Mouse (Mus musculus): ENCODE data around the gene Rpusd1.
"Not testable (repeated sequence)": the region's sequence is repeated elsewhere in the genome, so short reads cannot be mapped to it uniquely, and the experiment has no call there.

Rpusd1 gene

GRCm38 (mm10) chr17:25735745-25736144 is 8.3 kb downstream of the Rpusd1 start, which contains the start of gene Mslnl:
Gene Mslnl, plus strand, starts transcription at chr17:25736042.
- DNase-seq (ENCODE audit: low read depth, low spot score): no peak

DNA sequence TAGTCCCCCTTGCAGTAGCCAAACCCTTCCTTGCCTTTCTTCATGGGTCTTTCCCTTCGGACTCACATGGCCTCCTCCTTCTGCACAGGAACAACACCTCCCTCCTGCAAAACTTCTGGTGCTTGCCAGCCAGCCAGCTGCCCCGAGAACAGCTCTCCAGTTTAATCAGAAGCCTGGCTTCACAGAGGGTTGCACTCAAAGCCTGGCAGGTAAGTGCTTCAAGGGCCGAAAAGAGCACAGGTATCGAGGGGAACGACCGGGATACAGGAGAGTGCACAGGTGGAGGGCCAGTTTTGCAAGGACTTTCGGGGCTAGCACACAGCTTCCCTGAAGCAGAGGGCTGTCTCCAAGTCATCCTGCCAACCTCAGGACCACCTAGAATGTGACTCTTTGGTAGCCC is 11.4 kb downstream of the Rpusd1 start:
- no peak for DNase-seq (ENCODE audit: low read depth, low spot score)

DNA sequence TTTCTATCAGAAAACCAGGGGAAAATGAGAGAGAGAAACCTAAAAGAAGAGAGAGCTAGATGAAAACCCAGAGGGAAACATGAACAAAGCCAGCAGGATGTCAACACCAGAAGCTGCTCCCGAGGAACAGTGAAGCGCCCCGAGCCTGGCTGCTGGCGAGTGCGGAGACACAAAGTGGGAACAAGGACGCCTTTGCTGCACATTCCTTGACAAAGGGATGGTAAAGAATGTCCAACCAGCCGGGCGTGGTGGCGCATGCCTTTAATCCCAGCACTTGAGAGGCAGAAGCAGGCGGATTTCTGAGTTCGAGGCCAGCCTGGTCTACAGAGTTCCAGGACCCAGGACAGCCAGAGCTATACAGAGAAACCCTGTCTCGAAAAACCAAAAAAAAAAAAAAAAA is 14.0 kb downstream of the Rpusd1 start:
- not testable (repeated sequence) for DNase-seq (ENCODE audit: low read depth, low spot score)

DNA sequence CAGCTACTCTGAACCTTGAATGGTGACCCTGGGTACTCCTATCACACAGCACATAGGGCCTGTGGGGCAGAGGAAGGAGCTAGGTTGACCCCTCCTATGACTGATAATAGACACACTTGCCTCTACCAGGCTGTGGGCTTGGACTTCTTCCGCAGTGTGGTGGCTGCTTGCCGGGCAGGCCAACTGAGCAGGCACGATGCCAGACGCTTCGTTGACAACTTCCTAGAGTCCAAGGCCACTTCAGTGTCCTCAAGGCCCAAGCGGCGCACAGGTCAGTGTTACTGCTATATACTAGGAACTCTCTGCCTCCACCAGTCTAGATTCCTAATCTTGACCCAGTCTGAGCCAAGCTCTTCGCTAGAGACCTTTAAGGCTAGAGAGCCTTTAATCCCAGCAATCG is 16.4 kb downstream of the Rpusd1 start:
- no peak for DNase-seq (ENCODE audit: low read depth, low spot score)

DNA sequence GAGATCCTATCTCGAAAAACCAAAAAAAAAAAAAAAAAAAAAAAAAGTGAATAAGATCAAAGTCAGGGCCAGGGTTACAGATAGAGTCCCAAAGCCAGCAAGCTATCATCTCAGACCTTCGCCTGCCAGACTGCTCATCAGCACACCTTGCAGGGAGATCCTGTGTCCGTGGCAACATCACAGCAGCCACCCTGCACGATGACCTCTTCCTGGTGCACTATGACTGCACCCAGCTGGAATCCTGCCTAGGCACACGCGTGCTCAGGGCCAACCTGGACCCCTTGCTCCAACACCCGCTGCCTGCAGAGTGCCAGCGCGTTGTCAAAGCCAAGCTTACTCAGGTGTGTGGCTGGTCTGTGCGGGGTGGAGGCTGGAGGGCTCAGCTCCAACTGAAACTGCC is 16.8 kb downstream of the Rpusd1 start:
- no peak for DNase-seq (ENCODE audit: low read depth, low spot score)

GRCm38 (mm10) chr17:25748238-25748637 is 20.8 kb downstream of the Rpusd1 start:
- no peak for DNase-seq (ENCODE audit: low read depth, low spot score)

DNA sequence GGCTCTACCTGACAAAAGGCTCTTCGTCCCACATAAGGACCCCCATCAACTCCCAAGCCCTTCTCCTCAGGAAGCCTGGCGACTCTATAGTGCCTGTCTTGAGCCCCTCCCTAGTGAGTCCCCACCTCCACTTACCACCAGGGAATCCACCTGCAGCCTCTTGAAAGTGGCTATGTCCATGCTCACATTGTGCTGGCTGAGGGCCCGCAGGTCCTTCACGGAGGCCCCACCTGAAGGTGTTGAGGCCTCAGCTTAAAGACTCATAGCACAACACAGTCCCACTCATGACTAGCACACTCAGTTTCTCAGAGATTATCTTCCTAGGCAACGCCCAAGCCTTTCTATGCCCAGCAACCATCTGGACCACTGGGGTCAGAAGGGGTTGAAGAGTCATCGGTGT is 21.8 kb downstream of the Rpusd1 start:
- no peak for DNase-seq (ENCODE audit: low read depth, low spot score)

DNA sequence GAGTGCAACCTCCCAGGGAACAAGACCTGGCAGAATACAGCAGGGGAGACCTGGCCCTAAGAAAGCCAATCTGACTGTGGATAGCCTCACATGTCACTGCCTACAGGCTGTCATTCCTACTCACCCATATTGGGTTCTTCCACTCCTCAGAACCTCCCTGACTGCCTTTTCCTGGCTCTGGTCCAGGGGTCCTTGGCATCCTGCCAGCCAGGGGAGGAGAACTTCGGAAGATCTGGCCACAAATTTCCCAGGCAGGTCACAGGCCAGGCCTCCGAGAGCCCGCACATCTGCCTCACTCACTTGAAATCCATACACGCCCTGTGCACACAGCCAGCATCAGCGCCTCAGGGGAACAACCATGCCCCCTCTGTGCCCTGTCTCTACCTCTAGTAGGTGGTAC is 24.0 kb downstream of the Rpusd1 start:
- DNase-seq (ENCODE audit: low read depth, low spot score): no peak

DNA sequence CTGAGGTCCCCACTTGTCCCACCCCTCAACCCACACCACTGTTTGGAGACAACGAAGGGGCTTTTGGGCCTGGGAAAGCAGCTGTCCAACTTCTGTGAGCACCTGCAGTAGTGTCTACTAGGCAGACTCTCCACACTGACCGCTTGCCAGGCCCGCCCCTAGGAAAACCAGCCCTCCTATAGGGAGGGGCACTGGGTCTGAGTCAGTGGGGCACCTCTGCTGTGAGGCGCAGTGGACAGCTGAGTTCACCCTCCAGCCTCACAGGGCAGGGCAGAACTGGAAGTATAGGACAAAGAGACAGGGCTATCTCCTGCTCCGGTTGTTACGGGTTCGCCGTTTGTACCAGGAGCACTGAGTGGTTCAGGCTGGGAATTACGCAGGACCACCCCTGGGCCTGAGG is 26.8 kb downstream of the Rpusd1 start, which contains the start of gene Msln:
Gene Msln, minus strand, starts transcription at position 138 of the 400 bp plus-strand sequence.
- no peak for DNase-seq (ENCODE audit: low read depth, low spot score)

GRCm38 (mm10) chr17:25755086-25755485 is 27.6 kb downstream of the Rpusd1 start:
- DNase-seq (ENCODE audit: low read depth, low spot score): no peak

DNA sequence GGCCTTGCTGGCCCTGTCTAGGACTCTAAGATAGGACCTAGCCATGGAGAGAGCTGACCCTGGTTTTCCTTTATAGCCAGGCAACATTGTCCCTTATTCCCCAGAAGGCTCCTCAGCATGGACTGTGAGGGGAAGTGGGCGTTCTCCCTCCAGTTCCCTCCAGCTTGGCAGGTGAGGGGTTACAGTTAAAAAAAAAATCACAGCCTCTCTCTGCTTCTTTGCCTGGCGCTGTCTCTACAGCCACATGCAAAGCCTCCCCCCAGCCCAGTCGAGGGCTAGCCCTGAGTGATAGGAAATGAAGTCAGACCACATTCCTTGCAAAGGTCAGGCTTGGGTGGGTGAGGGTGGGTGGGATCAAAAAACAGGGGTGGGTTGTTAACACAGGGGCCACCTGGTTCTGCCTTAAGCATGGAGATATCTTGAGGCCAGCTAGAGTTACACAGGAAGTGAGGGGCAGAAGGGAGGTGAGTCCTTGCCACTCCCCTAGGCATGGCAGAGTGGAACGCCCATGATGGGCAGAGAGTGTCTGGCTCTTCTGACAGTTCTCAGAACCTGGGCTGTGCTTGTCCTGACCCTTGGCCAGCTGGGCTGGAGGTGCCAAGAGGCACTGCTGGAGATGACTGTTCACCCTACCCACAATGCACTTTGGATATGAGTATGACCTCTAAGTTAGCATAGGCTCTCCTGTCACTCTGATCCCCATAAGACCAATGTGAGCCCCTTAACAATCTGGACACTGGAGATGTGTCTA is 28.3 kb downstream of the Rpusd1 start:
- no peak for DNase-seq (ENCODE audit: low read depth, low spot score)

DNA sequence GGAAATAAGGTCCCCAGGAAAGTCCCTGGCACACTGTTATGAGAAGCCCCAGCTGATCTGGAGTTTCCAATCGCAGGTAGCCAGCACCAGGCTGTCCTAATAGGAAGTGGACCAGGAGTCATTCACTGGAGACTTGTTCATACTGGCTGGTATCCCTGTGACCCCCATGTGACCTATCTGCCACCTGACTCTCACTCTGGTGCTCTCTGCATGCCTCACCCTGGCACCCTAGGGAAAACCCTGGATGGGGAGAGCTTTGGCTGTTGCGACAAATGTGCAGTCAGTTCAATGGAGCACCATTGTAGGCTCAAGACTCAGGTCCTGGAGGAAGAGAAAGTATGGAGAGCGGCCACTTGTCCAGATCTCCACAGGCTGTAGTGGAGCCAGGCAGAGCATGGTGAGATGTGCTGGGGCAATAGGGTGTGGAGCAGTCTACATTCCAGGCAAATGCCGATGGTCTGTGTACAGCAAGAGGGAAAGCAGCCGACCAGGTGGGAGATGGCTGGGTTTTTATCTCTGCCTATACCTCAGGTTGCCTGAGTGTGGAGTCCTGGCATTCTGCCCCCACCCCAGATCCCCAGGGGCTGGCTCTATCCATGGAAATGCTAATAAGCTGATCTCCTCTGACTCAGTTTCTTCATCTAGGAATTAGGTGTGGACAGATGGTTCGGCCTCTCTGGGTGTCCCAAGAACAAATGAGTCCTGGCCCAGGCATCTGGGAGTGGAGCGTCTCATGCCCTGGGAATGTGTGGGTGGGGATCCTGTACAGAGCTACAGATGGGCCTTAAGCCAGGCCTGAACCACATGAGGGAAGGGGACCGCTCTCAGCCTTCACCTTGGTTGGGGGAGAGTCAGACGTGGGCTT is 29.1 kb downstream of the Rpusd1 start:
- DNase-seq (ENCODE audit: low read depth, low spot score): no peak

DNA sequence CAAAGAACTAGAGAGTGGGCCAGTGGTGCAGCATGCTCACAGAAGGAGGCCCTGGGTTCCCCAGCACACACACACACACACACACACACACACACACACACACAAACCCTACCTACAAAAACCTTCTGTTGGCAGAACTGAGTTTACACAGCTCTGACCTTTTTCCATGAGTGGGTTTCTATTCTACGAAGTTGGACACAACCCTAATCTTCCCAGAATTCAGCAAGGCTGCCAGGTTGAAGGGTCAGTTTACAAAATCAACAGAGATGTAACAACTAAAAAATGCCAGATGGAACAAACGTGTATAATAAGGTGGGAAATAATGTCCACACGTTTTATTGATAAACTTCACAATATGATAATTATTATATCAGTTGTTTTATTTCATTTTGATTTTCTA is 30.2 kb downstream of the Rpusd1 start:
- no peak for DNase-seq (ENCODE audit: low read depth, low spot score)

GRCm38 (mm10) chr17:25760148-25760547 is 32.7 kb downstream of the Rpusd1 start:
- no peak for DNase-seq (ENCODE audit: low read depth, low spot score)

GRCm38 (mm10) chr17:25761561-25761970 is 34.1 kb downstream of the Rpusd1 start:
- no peak for DNase-seq (ENCODE audit: low read depth, low spot score)

DNA sequence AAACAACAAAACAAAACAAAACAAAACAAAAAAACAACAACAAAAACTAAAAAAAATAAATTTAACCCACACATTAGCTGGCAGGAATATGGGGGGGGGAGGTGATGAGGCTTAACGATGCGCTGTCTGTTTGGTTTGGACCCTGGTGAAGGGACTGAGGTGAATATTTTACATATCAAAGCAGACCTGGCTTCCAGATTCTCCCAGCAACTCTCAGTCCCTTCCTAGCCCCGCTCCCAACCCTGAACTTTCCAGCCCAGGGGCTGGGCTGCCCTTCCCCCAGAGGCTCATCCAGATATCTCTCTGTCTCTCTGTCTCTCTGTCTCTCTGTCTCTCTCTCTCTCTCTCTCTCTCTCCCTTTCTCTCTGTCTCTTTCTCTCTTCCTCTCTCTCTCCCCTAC is 35.1 kb downstream of the Rpusd1 start:
- DNase-seq (ENCODE audit: low read depth, low spot score): no peak

DNA sequence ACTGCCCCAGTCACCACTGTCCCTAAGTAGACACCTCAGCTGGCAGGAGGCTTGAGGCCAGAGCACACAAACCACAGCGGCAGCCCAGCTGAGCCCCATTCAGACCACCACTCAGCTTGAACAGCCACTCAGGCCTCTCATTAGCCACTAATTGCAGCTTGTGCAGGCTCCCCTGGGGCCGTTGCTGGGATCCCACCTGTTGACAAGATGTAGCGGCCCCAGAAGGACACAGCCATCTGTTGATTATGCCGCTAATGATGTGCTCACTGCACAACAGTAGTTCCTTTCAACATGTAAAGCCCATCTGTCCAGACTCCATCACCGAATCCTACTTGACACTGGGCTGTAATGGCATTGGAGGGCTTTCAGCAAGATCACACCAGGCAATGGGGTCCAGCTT is 38.4 kb downstream of the Rpusd1 start:
- peak; percentile 13 for DNase-seq (ENCODE audit: low read depth, low spot score)

DNA sequence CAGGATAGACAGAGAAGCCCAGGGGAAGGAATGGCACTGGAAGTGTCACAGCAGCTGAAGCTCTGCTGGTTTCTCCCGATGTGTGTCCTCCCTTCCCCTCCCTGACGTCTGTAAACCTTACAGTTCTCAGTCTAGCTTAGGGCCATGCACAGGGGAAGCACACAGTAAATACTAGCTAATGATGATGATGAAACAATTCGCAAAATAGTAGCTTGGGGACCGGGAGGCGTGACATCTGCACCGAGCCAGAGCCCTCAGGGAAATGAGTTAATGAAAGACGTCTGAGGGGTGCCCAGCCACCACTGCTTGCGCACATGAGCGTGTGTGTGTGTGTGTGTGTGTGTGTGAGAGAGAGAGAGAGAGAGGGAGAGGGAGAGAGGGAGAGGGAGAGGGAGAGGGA is 41.9 kb downstream of the Rpusd1 start:
- DNase-seq (ENCODE audit: low read depth, low spot score): no peak

DNA sequence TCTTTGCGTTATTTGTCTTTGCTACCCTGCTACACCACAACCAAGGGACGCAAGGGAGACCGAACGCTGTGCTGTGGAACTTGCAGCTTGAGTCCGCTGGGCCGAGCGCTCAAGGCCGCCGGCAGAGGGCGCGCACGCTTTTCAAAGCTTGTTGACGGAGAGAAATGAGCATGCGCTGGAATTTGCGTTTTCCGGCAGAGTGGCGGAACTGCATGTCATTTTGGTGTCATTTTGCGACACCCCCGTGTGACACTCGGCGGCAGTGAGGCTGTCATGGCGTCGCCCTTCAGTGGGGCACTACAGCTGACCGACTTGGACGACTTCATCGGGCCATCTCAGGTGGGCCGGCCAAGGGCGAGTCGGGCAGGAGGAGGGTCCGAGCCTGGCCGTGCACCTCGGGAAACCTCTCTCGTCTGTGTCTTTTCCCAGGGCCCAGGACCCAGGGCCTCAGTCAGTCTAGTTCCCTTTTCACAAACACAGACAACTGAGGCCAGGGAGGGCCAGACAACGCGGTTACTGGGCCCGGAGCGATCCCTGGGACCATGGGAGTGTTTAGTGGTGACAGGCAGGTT is 46.2 kb downstream of the Rpusd1 start, which contains the start of gene Narfl:
Gene Narfl, plus strand, starts transcription at position 228 of the 572 bp plus-strand sequence.
- DNase-seq (ENCODE audit: low read depth, low spot score): peak; percentile 97

DNA sequence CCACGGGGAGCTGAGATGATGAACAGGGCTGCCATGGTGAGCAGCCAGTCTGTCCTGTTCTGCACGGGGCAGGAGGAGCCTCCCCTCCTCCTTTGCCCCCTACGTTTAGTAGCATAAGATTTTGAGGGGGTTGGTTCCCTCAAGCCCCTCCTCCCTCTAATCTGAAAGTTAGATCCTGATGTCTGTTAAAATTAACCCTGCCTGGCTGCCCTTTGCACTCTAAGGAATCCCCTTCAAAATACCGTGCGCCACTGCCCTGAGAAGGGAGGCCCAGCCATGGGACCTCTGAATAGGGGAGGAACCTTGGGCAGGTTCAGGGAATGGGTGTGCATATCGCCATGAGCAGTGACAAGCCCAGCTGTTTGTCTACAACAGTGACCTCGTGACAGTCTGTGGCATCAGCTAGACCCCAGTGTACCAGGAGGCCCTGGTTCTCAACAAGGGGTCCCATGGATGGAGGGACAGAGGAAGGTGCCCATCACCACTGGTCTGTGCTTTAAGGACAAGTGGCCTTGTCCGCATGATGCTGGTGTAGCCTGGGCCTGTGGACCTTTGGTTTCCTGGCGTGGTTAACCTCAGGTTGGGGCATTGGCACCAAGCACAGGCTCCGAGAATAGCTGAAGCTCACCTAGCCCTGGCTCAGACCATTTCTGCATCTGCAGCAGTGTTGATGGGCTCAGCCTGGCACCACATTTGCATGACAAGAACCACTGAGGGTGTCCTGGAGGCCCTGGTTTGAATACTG is 48.0 kb downstream of the Rpusd1 start:
- no peak for DNase-seq (ENCODE audit: low read depth, low spot score)

DNA sequence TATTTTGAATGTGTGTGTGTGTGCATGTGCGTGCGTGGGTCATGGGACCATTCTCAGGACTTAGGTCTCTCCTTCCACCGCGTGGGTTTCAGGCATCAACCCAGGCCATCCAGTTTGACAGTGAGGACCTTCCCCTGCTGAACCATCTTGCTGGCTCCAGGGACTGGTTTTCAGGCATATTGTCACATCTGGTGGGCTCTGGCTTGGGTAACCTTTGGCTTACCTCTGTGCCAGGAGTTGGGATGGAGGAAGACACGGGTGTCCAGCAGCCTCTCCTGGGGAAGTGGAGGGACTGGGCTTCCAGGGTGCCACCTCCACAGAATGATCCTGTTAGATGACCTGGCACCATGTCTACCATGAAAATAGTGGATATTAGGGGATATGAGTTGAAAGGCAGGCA is 50.5 kb downstream of the Rpusd1 start:
- no peak for DNase-seq (ENCODE audit: low read depth, low spot score)
